Mouse (Mus musculus) kidney, postnatal 0 days (tissue): ENCODE results near the gene Plekhh3. TPM values are rescaled to one million over a fixed set of nuclear protein-coding genes. Genes with fewer than 3 reads are reported as not detected.
A peak's percentile ranks its signal among the peaks of the same experiment; 100 is the strongest.

Experiments
- ATAC-seq: fragments of 200-750 bp; cut with Nextera tagmentation; replicated peaks from 2 replicates; pipeline ENCODE4 v1.8.0; 2017; ENCODE audit warnings: low read depth, moderate number of reproducible peaks, moderate TSS enrichment, moderate library complexity; ENCODE audit not compliant: low FRiP score
- DNase-seq: peaks from one replicate; pipeline ENCODE4 v3.0.0-alpha.2; 2016; ENCODE audit warnings: low spot score
- H3K27ac ChIP-seq: fragments of 300-500 bp; sonication (generic); 2 replicates; pipeline ENCODE4 v1.5.1; 2014; ENCODE audit warnings: mild to moderate bottlenecking
- H3K27me3 ChIP-seq: fragments of 300-500 bp; sonication (generic); 2 replicates; pipeline ENCODE4 v1.6.1; 2014; ENCODE audit warnings: low read length, mixed read lengths; ENCODE audit not compliant: insufficient read depth
- H3K36me3 ChIP-seq: fragments of 300-500 bp; sonication (generic); 2 replicates; pipeline ENCODE4 v1.6.1; 2014; ENCODE audit warnings: low read length, mixed read lengths; ENCODE audit not compliant: insufficient read depth
- H3K4me1 ChIP-seq: fragments of 300-500 bp; sonication (generic); replicated peaks from 2 replicates; pipeline ENCODE4 v1.6.1; 2014; ENCODE audit warnings: antibody characterized with exemption, low read length, mixed read lengths; ENCODE audit not compliant: insufficient read depth
- H3K4me2 ChIP-seq: fragments of 300-500 bp; sonication (generic); 2 replicates; pipeline ENCODE4 v1.6.1; 2014; ENCODE audit warnings: mild to moderate bottlenecking, low read length, moderate library complexity, mixed read lengths
- H3K4me3 ChIP-seq: fragments of 300-500 bp; sonication (generic); replicated peaks from 2 replicates; pipeline ENCODE4 v1.5.1; 2014; ENCODE audit warnings: low read depth, low read length
- H3K9ac ChIP-seq: fragments of 300-500 bp; sonication (generic); 2 replicates; pipeline ENCODE4 v1.6.1; 2014; ENCODE audit warnings: low read depth, low read length
- H3K9me3 ChIP-seq: fragments of 300-500 bp; sonication (generic); replicated peaks from 2 replicates; pipeline ENCODE4 v1.6.1; 2016; ENCODE audit warnings: low read length, inconsistent platforms, mixed read lengths
- CTCF ChIP-seq: IDR thresholded peaks from 2 replicates; pipeline ENCODE4 v1.5.1; 2016; ENCODE audit warnings: antibody characterized with exemption, low read depth, mild to moderate bottlenecking, moderate library complexity
- whole genome bisulfite sequencing: fragments of 180-500 bp; shearing (Covaris S2); extraction: QIAGEN DNeasy Blood & Tissue Kit; methylation state at CpG from one replicate; pipeline ENCODE4 v1.1.7; 2014; 5-methylcytosine and 5-hydroxymethylcytosine counted together
- polyA plus RNA-seq: library from polyadenylated mRNA; unstranded; fragments of >200 nt; fragmentation: Nextera tagmentation; extraction: Ambion mirVana; gene quantifications from 2 replicates; pipeline ENCODE4 v1.2.1, GENCODE M21; 2015

Plekhh3 gene
- polyA plus RNA-seq, 1 experiment from 2014 or later = 16.6 TPM

GRCm38 (mm10) chr11:101155728-101156371 lies 15.3 kb downstream of the Plekhh3 start, which contains the start of gene Tubg2:
TSS of gene Tubg2 (plus strand) at chr11:101155907.
- peak within 1 kb of the TSS; percentile 74 for H3K4me2 ChIP-seq
- DNase-seq (peak; percentile 77), ATAC-seq (peak; percentile 57; the same call in 1 of the 2 replicates)
- H3K9ac ChIP-seq = peak within 1 kb of the TSS; percentile 49
- 0 out of 2 replicates have a peak within 1 kb of the TSS, but pooled peaks have one; percentile 54 for H3K27ac ChIP-seq
- WGBS = 1% methylated on average over 36 of the region's 36 CpGs
- H3K36me3 ChIP-seq = no peaks in the 10 kb centered on the region
- H3K4me1 ChIP-seq = 0 out of 2 replicates have a peak, but pooled peaks cover 6% of the 10 kb centered on the region
- H3K4me3 ChIP-seq = peak within 1 kb of the TSS; percentile 32
- no peak for TF ChIP-seq CTCF
- H3K27me3 ChIP-seq = no peaks in the 10 kb centered on the region
- no peaks in the 10 kb centered on the region for H3K9me3 ChIP-seq

- no peaks in the 10 kb centered on the region for H3K36me3 ChIP-seq
- TF ChIP-seq CTCF = no peak
These were observed 16.0 kb downstream of the Plekhh3 start for GRCm38 (mm10) chr11:101155151-101155550.

GRCm38 (mm10) chr11:101154648-101155047 lies 16.5 kb downstream of the Plekhh3 start:
- ATAC-seq (no peak), DNase-seq (no peak)
- 0 out of 2 replicates have a peak, but pooled peaks cover 6% of the 10 kb centered on the region for H3K4me1 ChIP-seq
- H3K4me2 ChIP-seq = no peak overlapping the region
- H3K27me3 ChIP-seq = no peaks in the 10 kb centered on the region
- TF ChIP-seq CTCF = no peak
- no peak overlapping the region for H3K9ac ChIP-seq
- H3K36me3 ChIP-seq = no peaks in the 10 kb centered on the region
- no peak overlapping the region for H3K4me3 ChIP-seq
- H3K27ac ChIP-seq = no peak overlapping the region
- H3K9me3 ChIP-seq = no peaks in the 10 kb centered on the region

More at GRCm38 (mm10) chr11:101155151-101155550, 16.0 kb downstream of the Plekhh3 start:
- ATAC-seq (no peak), DNase-seq (no peak)
- 73% methylated on average over 6 of the region's 6 CpGs for WGBS
- H3K4me1 ChIP-seq = 0 out of 2 replicates have a peak, but pooled peaks cover 6% of the 10 kb centered on the region
- no peaks in the 10 kb centered on the region for H3K27me3 ChIP-seq
- no peak overlapping the region for H3K9ac ChIP-seq
- H3K27ac ChIP-seq = no peak overlapping the region
- H3K9me3 ChIP-seq = no peaks in the 10 kb centered on the region
- no peak overlapping the region for H3K4me3 ChIP-seq
- H3K4me2 ChIP-seq = no peak overlapping the region

GRCm38 (mm10) chr11:101152825-101153224 lies 18.3 kb downstream of the Plekhh3 start:
- Histone ChIP-seq H3K27me3 (no peaks in the 10 kb centered on the region), H3K4me3 (no peak overlapping the region), H3K9me3 (no peaks in the 10 kb centered on the region), H3K4me2 (no peak overlapping the region), H3K36me3 (no peaks in the 10 kb centered on the region), H3K27ac (no peak overlapping the region), H3K9ac (no peak overlapping the region), H3K4me1 (peaks cover 13% of the 10 kb centered on the region; the same call in 1 of the 2 replicates)
- no peak for TF ChIP-seq CTCF
- ATAC-seq (no peak), DNase-seq (no peak)
- 52% methylated on average over 1 of the region's 1 CpGs for whole genome bisulfite sequencing

GRCm38 (mm10) chr11:101151063-101151462 lies 20.1 kb downstream of the Plekhh3 start:
- Histone ChIP-seq H3K27ac (no peak overlapping the region), H3K36me3 (no peaks in the 10 kb centered on the region), H3K4me1 (peaks cover 9% of the 10 kb centered on the region; the same call in 1 of the 2 replicates), H3K9ac (no peak overlapping the region), H3K4me3 (no peak overlapping the region), H3K9me3 (no peaks in the 10 kb centered on the region), H3K27me3 (no peaks in the 10 kb centered on the region), H3K4me2 (no peak overlapping the region)
- ATAC-seq (no peak), DNase-seq (no peak)
- 67% methylated on average over 2 of the region's 2 CpGs for WGBS
- TF ChIP-seq CTCF = no peak

- Histone ChIP-seq H3K27ac (peak overlapping the region; percentile 65), H3K36me3 (no peaks in the 10 kb centered on the region), H3K4me3 (no peak overlapping the region), H3K27me3 (no peaks in the 10 kb centered on the region), H3K4me2 (no peak overlapping the region), H3K9me3 (no peaks in the 10 kb centered on the region), H3K9ac (no peak overlapping the region), H3K4me1 (peaks cover 7% of the 10 kb centered on the region; the same call in 1 of the 2 replicates)
- WGBS = 22% methylated on average over 9 of the region's 9 CpGs
- 0 out of 2 replicates have a peak, but pooled peaks have one; percentile 33 for ATAC-seq
- DNase-seq = peak; percentile 83
- no peak for TF ChIP-seq CTCF
These were observed 21.7 kb downstream of the Plekhh3 start for GRCm38 (mm10) chr11:101149178-101150105.
